In the genomic region with DNA sequence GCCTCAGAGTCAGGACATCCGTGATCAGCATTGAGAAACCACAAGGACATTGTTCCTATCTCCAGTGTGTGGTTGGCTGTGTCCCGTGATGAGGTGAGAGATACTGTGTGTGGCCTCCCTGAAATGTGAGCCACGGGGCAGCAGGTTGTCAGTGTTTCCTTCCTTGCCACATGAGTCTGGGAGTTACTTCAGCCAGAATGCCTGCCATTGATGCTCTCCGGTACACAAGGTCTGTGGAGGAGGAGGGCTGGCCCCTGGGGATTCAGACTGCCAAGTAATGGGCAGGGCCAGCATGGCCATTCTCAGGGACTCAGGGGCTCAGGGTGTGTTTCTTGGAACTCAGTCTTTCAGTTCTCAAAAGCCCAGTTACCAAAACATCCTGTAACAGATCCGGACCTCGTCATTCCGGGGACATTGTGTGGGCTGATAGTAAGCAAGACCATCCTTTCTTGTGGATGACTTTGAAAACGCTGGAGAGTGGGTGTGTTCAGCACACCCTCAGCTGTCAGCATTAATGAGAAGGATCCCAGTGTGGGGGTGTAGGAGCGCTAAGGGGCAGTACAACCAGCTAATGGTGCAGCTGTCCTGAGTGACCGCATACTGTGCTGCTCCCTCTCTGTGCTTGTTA, we compare ENCODE assay signal across 8 mouse cellular contexts. TPM values are rescaled to one million over a fixed set of nuclear protein-coding genes. Genes with fewer than 3 reads are reported as not detected.
DNase-seq lines count a peak whose midpoint lies in the region; ATAC-seq and TF ChIP-seq lines count a peak whose summit lies in the region.

No protein-coding gene starts in this region.

- WGBS in kidney, embryonic 14.5 days: 49% methylated on average over 10 of the region's 10 CpGs
- WGBS in embryonic facial prominence, embryonic 13.5 days: 75% methylated on average over 10 of the region's 10 CpGs

- ATAC-seq in kidney, embryonic 14.5 days (ENCODE audit: low FRiP score, low TSS enrichment): no peak
- no peak for ATAC-seq in embryonic facial prominence, embryonic 13.5 days (ENCODE audit: insufficient number of reproducible peaks, insufficient read depth, low FRiP score, low TSS enrichment, low read depth)

- H3K27ac ChIP-seq in kidney, embryonic 14.5 days (ENCODE audit: low read depth, low read length): no peak overlapping the region
- H3K27ac ChIP-seq in embryonic facial prominence, embryonic 13.5 days: no peak overlapping the region

- no peak overlapping the region for H3K9ac ChIP-seq in kidney, embryonic 14.5 days (ENCODE audit: low read depth, low read length)
- H3K9ac ChIP-seq in embryonic facial prominence, embryonic 13.5 days: no peak overlapping the region

- H3K79me2 ChIP-seq in myocyte (ENCODE audit: control insufficient read depth, insufficient read depth): peaks cover 64% of the 10 kb centered on the region

- no peak overlapping the region for H3ac ChIP-seq in myocyte (ENCODE audit: control insufficient read depth, insufficient read length)

- H3K4me2 ChIP-seq in kidney, embryonic 14.5 days (replicated peaks; ENCODE audit: low read depth, low read length): no peak overlapping the region
- H3K4me2 ChIP-seq in embryonic facial prominence, embryonic 13.5 days: 0 out of 2 replicates have a peak overlapping the region, but pooled peaks have one; percentile 14
- peak overlapping the region; percentile 93 for H3K4me2 ChIP-seq in myocyte (ENCODE audit: low read depth)

- no peaks in the 10 kb centered on the region for H3K9me3 ChIP-seq in kidney, embryonic 14.5 days (ENCODE audit: control insufficient read depth, low read length)
- no peaks in the 10 kb centered on the region for H3K9me3 ChIP-seq in embryonic facial prominence, embryonic 13.5 days

- H3K4me1 ChIP-seq in kidney, embryonic 14.5 days (ENCODE audit: control insufficient read depth, insufficient read depth, low read length): peaks cover 13% of the 10 kb centered on the region; the same call in 1 of the 2 replicates
- peaks cover 30% of the 10 kb centered on the region for H3K4me1 ChIP-seq in embryonic facial prominence, embryonic 13.5 days

- no peaks in the 10 kb centered on the region for H3K27me3 ChIP-seq in kidney, embryonic 14.5 days (ENCODE audit: control insufficient read depth, insufficient read depth, low read length)
- H3K27me3 ChIP-seq in embryonic facial prominence, embryonic 13.5 days: no peaks in the 10 kb centered on the region
- H3K27me3 ChIP-seq in myocyte (ENCODE audit: control insufficient read depth, insufficient read depth, insufficient read length): no peaks in the 10 kb centered on the region

- peak; percentile 28 for TF ChIP-seq POLR2A in myocyte (IDR thresholded peaks at IDR 0.05; ENCODE audit: insufficient read length, low read depth)

- H3K36me3 ChIP-seq in kidney, embryonic 14.5 days (ENCODE audit: control insufficient read depth, insufficient read depth, low read length): peaks cover 21% of the 10 kb centered on the region
- H3K36me3 ChIP-seq in embryonic facial prominence, embryonic 13.5 days: peaks cover 31% of the 10 kb centered on the region
- H3K36me3 ChIP-seq in myocyte (ENCODE audit: control insufficient read depth, insufficient read depth): peaks cover 19% of the 10 kb centered on the region

- no peak overlapping the region for H3K4me3 ChIP-seq in kidney, embryonic 14.5 days (ENCODE audit: low read length)
- H3K4me3 ChIP-seq in embryonic facial prominence, embryonic 13.5 days: no peak overlapping the region
- H3K4me3 ChIP-seq in myocyte: peak overlapping the region; percentile 90

- DNase-seq in kidney, adult 11 months: peak; percentile 62
- DNase-seq in kidney, adult 9 months: peak; percentile 51
- DNase-seq in right cerebral cortex, postnatal 14 days: no peak
- no peak for DNase-seq in embryo, embryonic 9.5 days (ENCODE audit: extremely low spot score)
- no peak for DNase-seq in yolk sac, embryonic 10.5 days (ENCODE audit: low spot score)

TF ChIP-seq in myocyte, 11 proteins besides CTCF, POLR2A, EP300 and RAD21:
- TF ChIP-seq MYOG (IDR thresholded peaks at IDR 0.05; ENCODE audit: control insufficient read depth in 1 of 3, insufficient read depth in 1 of 3, insufficient read length in 2 of 3, low read depth in 2 of 3) (peak; percentile 84 to 95 (median 87)), TCF12 (IDR thresholded peaks at IDR 0.05; ENCODE audit: insufficient read depth, poor library complexity, severe bottlenecking) (peak; percentile 50), USF1 (IDR thresholded peaks at IDR 0.05; ENCODE audit: low read depth) (no peak), CEBPB (IDR thresholded peaks at IDR 0.05; ENCODE audit: insufficient read depth, poor library complexity, severe bottlenecking) (no peak), TCF3 (IDR thresholded peaks at IDR 0.05; ENCODE audit: insufficient read length, low read depth) (peak; percentile 85), POLR2AphosphoS2 (IDR thresholded peaks at IDR 0.05; ENCODE audit: insufficient read length, low read depth) (peak; percentile 35), MYOD1 (IDR thresholded peaks at IDR 0.05; ENCODE audit: control insufficient read depth in 1 of 3, insufficient read length in 2 of 3, low read depth in 2 of 3) (peak; percentile 29 to 96 (median 96))

RNA-seq across cellular contexts. Expression of a gene that starts 2.4 kb away (rescaled TPM):
- 104 and 144 TPM in 2 replicates for polyA plus RNA-seq in kidney, embryonic 14.5 days (2014; fragmentation: Nextera tagmentation; extraction: Ambion mirVana)
- 104 and 109 TPM in 2 replicates for polyA plus RNA-seq in embryonic facial prominence, embryonic 13.5 days (2015; fragmentation: Nextera tagmentation; extraction: Ambion mirVana)
- 237 TPM for polyA plus RNA-seq in myocyte (2012; fragmentation: generic; extraction: Trizol)

RNA-seq across cellular contexts. Expression of a gene that starts 22.0 kb away (rescaled TPM):
- 253 and 294 TPM in 2 replicates for polyA plus RNA-seq in kidney, embryonic 14.5 days (2014; fragmentation: Nextera tagmentation; extraction: Ambion mirVana)
- polyA plus RNA-seq in embryonic facial prominence, embryonic 13.5 days (2015; fragmentation: Nextera tagmentation; extraction: Ambion mirVana): 393 and 397 TPM in 2 replicates
- polyA plus RNA-seq in myocyte (2012; fragmentation: generic; extraction: Trizol): 127 TPM

RNA-seq across cellular contexts. Expression of a gene that starts 22.1 kb away (rescaled TPM):
- polyA plus RNA-seq in kidney, embryonic 14.5 days (2014; fragmentation: Nextera tagmentation; extraction: Ambion mirVana): 1.2 and 1.8 TPM in 2 replicates
- polyA plus RNA-seq in embryonic facial prominence, embryonic 13.5 days (2015; fragmentation: Nextera tagmentation; extraction: Ambion mirVana): 2.6 and 4.1 TPM in 2 replicates
- polyA plus RNA-seq in myocyte (2012; fragmentation: generic; extraction: Trizol): 8.8 TPM

RNA-seq across cellular contexts. Expression of a gene that starts 38.2 kb away (rescaled TPM):
- polyA plus RNA-seq in kidney, embryonic 14.5 days (2014; fragmentation: Nextera tagmentation; extraction: Ambion mirVana): 41.3 and 51.8 TPM in 2 replicates
- polyA plus RNA-seq in embryonic facial prominence, embryonic 13.5 days (2015; fragmentation: Nextera tagmentation; extraction: Ambion mirVana): 76.4 and 80.3 TPM in 2 replicates
- 181 TPM for polyA plus RNA-seq in myocyte (2012; fragmentation: generic; extraction: Trizol)

RNA-seq across cellular contexts. Expression of a gene that starts 53.9 kb away (rescaled TPM):
- polyA plus RNA-seq in kidney, embryonic 14.5 days (2014; fragmentation: Nextera tagmentation; extraction: Ambion mirVana): 1.1 and 1.3 TPM in 2 replicates
- polyA plus RNA-seq in embryonic facial prominence, embryonic 13.5 days (2015; fragmentation: Nextera tagmentation; extraction: Ambion mirVana): 1.3 TPM in 2 replicates
- 1.3 TPM for polyA plus RNA-seq in myocyte (2012; fragmentation: generic; extraction: Trizol)

Comparison
In these comparisons a context has a peak if more than half of its experiments do, and no peak if none do; other contexts are left out.
1. DNase-seq: peak in kidney, adult 11 months (single experiment) and kidney, adult 9 months (single experiment); none in right cerebral cortex, postnatal 14 days (single experiment), embryo, embryonic 9.5 days (single experiment) and yolk sac, embryonic 10.5 days (single experiment).